Mouse (Mus musculus) left cerebral cortex, postnatal 4 days (tissue): ENCODE measurements at regions not wholly inside any gene's neighbourhood (a gene's known extent, or its start where the extent isn't known, plus 50 kb on each side); places are given as distances from the start of the nearest gene placed in this dataset.

Experiments used
- DNase-seq: peaks from one replicate; pipeline ENCODE4 v3.0.0-alpha.2; 2022
- intact Hi-C: fragments of 180-260 bp; cut with DNase I; formaldehyde crosslinking; loops from one replicate; pipeline ENCODE4 v1.15.1; 2025

GRCm38 (mm10) chr10:5747681-5748080 is 57.7 kb downstream of the Fbxo5 start:
- intact Hi-C loops: no loop called here

GRCm38 (mm10) chr10:5735141-5735540 is 70.3 kb downstream of the Fbxo5 start:
- peak; percentile 4 for DNase-seq
- intact Hi-C loops: no loop called here

More at GRCm38 (mm10) chr10:5747681-5748080, 57.7 kb downstream of the Fbxo5 start:
- DNase-seq: no peak

GRCm38 (mm10) chr10:5699791-5700190 is 60.8 kb downstream of the Vip start:
- peak; percentile 22 for DNase-seq
- intact Hi-C loops: no loop called here

- intact Hi-C loops: no loop called here
- no peak for DNase-seq
Observed at GRCm38 (mm10) chr10:5697457-5697856, 58.4 kb downstream of the Vip start.
